Mouse (Mus musculus): Measurements from ENCODE around the gene Slc17a8.

Gene Slc17a8

DNA sequence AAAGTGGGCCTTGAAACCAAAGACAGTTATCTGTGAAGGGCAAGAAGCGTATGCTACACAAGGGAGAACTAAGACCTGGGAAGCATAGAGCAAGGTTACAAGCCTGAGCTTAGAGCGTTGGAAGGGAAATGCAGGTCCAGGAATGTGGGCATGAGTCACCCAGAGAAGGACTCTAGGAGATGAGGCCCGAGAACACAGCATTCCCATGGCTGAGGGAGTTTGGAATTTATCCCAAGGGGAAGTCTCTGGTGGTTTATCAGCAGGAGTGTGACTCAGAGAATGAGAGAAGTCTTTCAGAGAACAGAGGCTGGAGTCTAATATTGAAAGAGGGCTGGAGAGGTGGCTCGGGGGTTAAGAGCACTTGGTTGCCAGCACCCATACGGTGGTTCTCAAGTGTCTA is 94.0 kb downstream of the Slc17a8 start:
- ATAC-seq (ENCODE audit: low TSS enrichment), result no peak

DNA sequence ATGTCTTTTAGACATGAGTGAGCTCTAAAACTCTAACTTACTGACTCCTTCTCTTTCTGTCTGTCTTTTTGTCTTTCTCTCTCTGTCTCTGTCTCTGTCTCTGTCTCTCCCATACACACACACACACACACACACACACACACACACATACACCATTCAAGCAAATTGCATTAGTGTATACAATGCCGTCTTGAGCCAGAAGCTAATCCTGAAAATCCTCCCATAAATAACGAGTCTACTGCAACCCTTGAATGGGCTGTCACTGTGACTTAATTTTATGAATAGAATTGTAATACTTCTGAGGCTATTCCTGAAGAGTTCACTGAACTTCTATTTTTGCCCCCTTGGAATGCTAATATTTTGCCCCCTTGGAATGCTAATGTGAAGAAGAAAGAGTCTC is 95.2 kb downstream of the Slc17a8 start:
- no peak for ATAC-seq (ENCODE audit: low TSS enrichment)
